Mouse (Mus musculus) hindbrain, embryonic 10.5 days (tissue): ENCODE data around the gene Krt77. TPM values are rescaled to one million over a fixed set of nuclear protein-coding genes. Genes with fewer than 3 reads are reported as not detected.

Experiments
- DNase-seq: peaks from one replicate; pipeline ENCODE4 v3.0.0-alpha.2; 2017; ENCODE audit warnings: low spot score
- H3K27ac ChIP-seq: fragments of 300-500 bp; sonication (generic); 2 replicates; pipeline ENCODE4 v1.5.1; 2016; ENCODE audit warnings: mild to moderate bottlenecking, moderate library complexity
- H3K27me3 ChIP-seq: fragments of 300-500 bp; sonication (generic); 2 replicates; pipeline ENCODE4 v1.6.1; 2016; ENCODE audit warnings: mild to moderate bottlenecking; ENCODE audit not compliant: poor library complexity, insufficient read depth, severe bottlenecking
- H3K36me3 ChIP-seq: fragments of 300-500 bp; sonication (generic); 2 replicates; pipeline ENCODE4 v1.6.1; 2016; ENCODE audit warnings: mild to moderate bottlenecking, moderate library complexity
- H3K4me1 ChIP-seq: fragments of 300-500 bp; sonication (generic); replicated peaks from 2 replicates; pipeline ENCODE4 v1.6.1; 2016; ENCODE audit warnings: mild to moderate bottlenecking
- H3K4me3 ChIP-seq: fragments of 300-500 bp; sonication (generic); 2 replicates; pipeline ENCODE4 v1.5.1; 2016; ENCODE audit warnings: mild to moderate bottlenecking, moderate library complexity
- H3K9me3 ChIP-seq: fragments of 300-500 bp; sonication (generic); 2 replicates; pipeline ENCODE4 v1.6.1; 2016; ENCODE audit warnings: mild to moderate bottlenecking, moderate library complexity
- WGBS: fragments of 180-500 bp; shearing (Covaris S2); methylation state at CpG from one replicate; pipeline ENCODE4 v1.1.7; 2016; 5-methylcytosine and 5-hydroxymethylcytosine counted together
- polyA plus RNA-seq: library from polyadenylated mRNA; unstranded; fragments of >200 nt; fragmentation: Nextera tagmentation; extraction: Ambion mirVana; gene quantifications from 2 replicates; pipeline ENCODE4 v1.2.1, GENCODE M21; 2016

Gene Krt77
- polyA plus RNA-seq, 1 experiment from 2014 or later = not detected

GRCm38 (mm10) chr15:101858673-101859425 lies 10.7 kb downstream of the Krt77 start:
- Histone ChIP-seq H3K9me3 (no peaks in the 10 kb centered on the region), H3K4me3 (peak overlapping the region; percentile 60), H3K36me3 (no peaks in the 10 kb centered on the region), H3K27me3 (peaks cover 71% of the 10 kb centered on the region), H3K27ac (no peak overlapping the region), H3K4me1 (peaks cover 33% of the 10 kb centered on the region)
- DNase-seq = peak; percentile 14
- WGBS = 7% methylated on average over 11 of the region's 11 CpGs

GRCm38 (mm10) chr15:101856696-101857095 lies 12.8 kb downstream of the Krt77 start:
- Histone ChIP-seq H3K4me3 (no peak overlapping the region), H3K9me3 (no peaks in the 10 kb centered on the region), H3K27ac (no peak overlapping the region), H3K27me3 (peaks cover 67% of the 10 kb centered on the region), H3K4me1 (peaks cover 33% of the 10 kb centered on the region), H3K36me3 (no peaks in the 10 kb centered on the region)
- WGBS = 66% methylated on average over 5 of the region's 5 CpGs
- no peak for DNase-seq

DNA sequence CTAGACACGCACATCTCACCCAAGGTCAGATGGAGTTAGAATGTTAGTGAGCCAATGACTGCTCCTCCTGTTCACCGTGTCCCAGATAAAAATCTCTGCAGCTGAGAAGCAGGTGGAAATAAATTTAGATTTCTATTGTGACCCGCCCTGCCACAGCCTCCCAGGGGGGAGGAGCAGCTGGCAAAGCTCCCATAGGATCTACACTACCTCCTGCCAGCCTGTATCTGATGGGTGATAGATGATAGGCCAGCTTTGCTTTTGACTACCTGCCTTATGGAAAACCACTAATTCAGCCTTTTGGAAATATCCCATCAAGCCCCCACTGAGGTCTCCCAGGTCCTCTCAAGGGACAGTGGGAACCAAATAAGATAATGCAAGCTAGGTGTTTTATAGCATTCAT lies 13.8 kb downstream of the Krt77 start:
- H3K27me3 ChIP-seq = peaks cover 59% of the 10 kb centered on the region
- H3K4me3 ChIP-seq = no peak overlapping the region
- WGBS = 71% methylated on average over 3 of the region's 3 CpGs
- peaks cover 33% of the 10 kb centered on the region for H3K4me1 ChIP-seq
- no peaks in the 10 kb centered on the region for H3K36me3 ChIP-seq
- H3K27ac ChIP-seq = no peak overlapping the region
- DNase-seq = no peak
- no peaks in the 10 kb centered on the region for H3K9me3 ChIP-seq

DNA sequence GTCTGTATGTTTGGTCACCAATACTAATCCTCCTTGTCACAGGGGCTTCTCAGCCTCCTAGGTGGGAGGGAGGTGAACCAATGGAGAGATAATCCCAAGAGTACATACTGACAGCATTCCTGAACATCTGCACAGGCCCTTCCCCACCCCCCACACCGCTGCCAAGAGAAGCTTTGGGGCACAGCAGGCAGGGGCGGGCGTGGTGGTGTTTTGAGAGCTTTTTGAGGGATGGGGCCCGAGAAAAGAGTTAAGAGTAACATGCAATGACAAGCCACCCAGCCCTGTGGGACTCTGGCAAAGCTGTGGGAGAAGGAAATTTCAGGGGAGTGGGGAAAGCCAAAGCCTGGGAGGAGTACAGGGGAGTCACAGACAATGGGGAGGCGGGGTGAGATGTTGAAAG lies 15.2 kb downstream of the Krt77 start:
- peaks cover 20% of the 10 kb centered on the region for H3K4me1 ChIP-seq
- peaks cover 51% of the 10 kb centered on the region for H3K27me3 ChIP-seq
- no peaks in the 10 kb centered on the region for H3K9me3 ChIP-seq
- WGBS = 12% methylated on average over 5 of the region's 5 CpGs
- no peak overlapping the region for H3K27ac ChIP-seq
- H3K36me3 ChIP-seq = no peaks in the 10 kb centered on the region
- no peak overlapping the region for H3K4me3 ChIP-seq
- no peak for DNase-seq

GRCm38 (mm10) chr15:101852571-101852970 lies 16.9 kb downstream of the Krt77 start:
- Histone ChIP-seq H3K4me1 (peaks cover 13% of the 10 kb centered on the region; the same call in 1 of the 2 replicates), H3K36me3 (no peaks in the 10 kb centered on the region), H3K27me3 (peaks cover 40% of the 10 kb centered on the region), H3K9me3 (no peaks in the 10 kb centered on the region), H3K4me3 (no peak overlapping the region), H3K27ac (no peak overlapping the region)
- WGBS = 55% methylated on average over 5 of the region's 5 CpGs
- DNase-seq = no peak

- H3K27me3 ChIP-seq = peaks cover 44% of the 10 kb centered on the region
- no peak for DNase-seq
- no peaks in the 10 kb centered on the region for H3K9me3 ChIP-seq
- peaks cover 18% of the 10 kb centered on the region for H3K4me1 ChIP-seq
- no peak within 1 kb of the TSS for H3K27ac ChIP-seq
- H3K4me3 ChIP-seq = no peak within 1 kb of the TSS
- 87% methylated on average over 6 of the region's 6 CpGs for whole genome bisulfite sequencing
- no peaks in the 10 kb centered on the region for H3K36me3 ChIP-seq
These were observed 18.8 kb downstream of the Krt77 start, which contains the start of gene Krt1 for GRCm38 (mm10) chr15:101850694-101851093. Krt1 (minus strand) TSS chr15:101850794.

- under 1% methylated on average over 37 of the region's 37 CpGs for WGBS
- Histone ChIP-seq H3K4me3 (peak overlapping the region; percentile 69), H3K36me3 (no peaks in the 10 kb centered on the region), H3K4me1 (peaks cover 14% of the 10 kb centered on the region), H3K9me3 (no peaks in the 10 kb centered on the region), H3K27me3 (peaks cover 46% of the 10 kb centered on the region), H3K27ac (peak overlapping the region; percentile 91)
- DNase-seq = peak; percentile 66
These were observed 23.5 kb downstream of the Krt77 start for GRCm38 (mm10) chr15:101845971-101846403.

- no peak for DNase-seq
- Histone ChIP-seq H3K4me1 (peaks cover 14% of the 10 kb centered on the region), H3K27me3 (peaks cover 38% of the 10 kb centered on the region), H3K27ac (no peak overlapping the region), H3K9me3 (no peaks in the 10 kb centered on the region), H3K36me3 (no peaks in the 10 kb centered on the region), H3K4me3 (no peak overlapping the region)
- WGBS = 77% methylated on average over 9 of the region's 9 CpGs
These were observed 26.3 kb downstream of the Krt77 start for GRCm38 (mm10) chr15:101843192-101843591.

- no peak for DNase-seq
- Histone ChIP-seq H3K9me3 (no peaks in the 10 kb centered on the region), H3K27ac (no peak overlapping the region), H3K4me3 (no peak overlapping the region), H3K27me3 (no peaks in the 10 kb centered on the region), H3K4me1 (no peaks in the 10 kb centered on the region), H3K36me3 (no peaks in the 10 kb centered on the region)
- 63% methylated on average over 5 of the region's 5 CpGs for WGBS
These were observed 34.6 kb downstream of the Krt77 start for GRCm38 (mm10) chr15:101834784-101835328.

DNA sequence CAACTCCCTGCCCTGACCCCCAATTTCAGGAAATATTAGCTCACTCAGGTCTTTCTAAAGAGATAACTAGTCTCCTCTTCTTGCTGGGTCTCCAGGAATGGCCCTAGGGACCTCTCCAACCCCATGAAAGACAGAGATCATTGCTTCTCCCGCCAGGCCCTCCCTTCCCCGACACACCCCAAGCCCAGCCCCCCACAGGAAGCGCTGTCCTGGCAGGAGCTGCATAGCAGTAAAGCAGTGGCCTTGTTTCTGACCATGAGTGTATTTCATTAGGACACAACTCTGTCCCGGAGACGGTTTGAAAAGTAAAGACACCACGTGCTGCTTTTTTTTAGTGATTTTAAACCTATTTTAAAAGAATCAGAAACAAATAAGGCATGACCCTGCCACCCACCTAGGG lies 36.4 kb downstream of the Krt77 start:
- no peak for DNase-seq
- H3K4me1 ChIP-seq = no peaks in the 10 kb centered on the region
- 53% methylated on average over 6 of the region's 6 CpGs for WGBS

GRCm38 (mm10) chr15:101829441-101829840 lies 40.1 kb downstream of the Krt77 start:
- no peak overlapping the region for H3K27ac ChIP-seq
- no peak overlapping the region for H3K4me3 ChIP-seq
- no peaks in the 10 kb centered on the region for H3K27me3 ChIP-seq
- no peak for DNase-seq
- H3K4me1 ChIP-seq = no peaks in the 10 kb centered on the region
- H3K36me3 ChIP-seq = no peaks in the 10 kb centered on the region
- H3K9me3 ChIP-seq = no peaks in the 10 kb centered on the region
- 72% methylated on average over 5 of the region's 5 CpGs for WGBS

More for the DNA sequence above, 36.4 kb downstream of the Krt77 start:
- H3K36me3 ChIP-seq = no peaks in the 10 kb centered on the region
- H3K27me3 ChIP-seq = no peaks in the 10 kb centered on the region
- H3K9me3 ChIP-seq = no peaks in the 10 kb centered on the region
- no peak overlapping the region for H3K4me3 ChIP-seq
- H3K27ac ChIP-seq = no peak overlapping the region

GRCm38 (mm10) chr15:101821786-101822185 lies 47.7 kb downstream of the Krt77 start:
- H3K27ac ChIP-seq = no peak overlapping the region
- H3K9me3 ChIP-seq = no peaks in the 10 kb centered on the region
- 47% methylated on average over 3 of the region's 3 CpGs for WGBS
- H3K27me3 ChIP-seq = no peaks in the 10 kb centered on the region
- H3K4me3 ChIP-seq = no peak overlapping the region
- DNase-seq = no peak
- H3K36me3 ChIP-seq = no peaks in the 10 kb centered on the region
- 0 out of 2 replicates have a peak, but pooled peaks cover 2% of the 10 kb centered on the region for H3K4me1 ChIP-seq

GRCm38 (mm10) chr15:101817875-101818274 lies 51.6 kb downstream of the Krt77 start, which contains the start of gene Krt2:
Krt2 (minus strand) TSS chr15:101818169.
- 82% methylated on average over 16 of the region's 16 CpGs for WGBS
- Histone ChIP-seq H3K27me3 (no peaks in the 10 kb centered on the region), H3K4me1 (no peaks in the 10 kb centered on the region), H3K4me3 (no peak within 1 kb of the TSS), H3K9me3 (no peaks in the 10 kb centered on the region), H3K27ac (no peak within 1 kb of the TSS), H3K36me3 (no peaks in the 10 kb centered on the region)
- no peak for DNase-seq
